Mouse (Mus musculus): Measurements from ENCODE around the gene Tns3. TPM values are rescaled to one million over a fixed set of nuclear protein-coding genes. Genes with fewer than 3 reads are reported as not detected.

Gene Tns3
- polyA plus RNA-seq, 1 experiment from 2014 or later, result 8.8 TPM

DNA sequence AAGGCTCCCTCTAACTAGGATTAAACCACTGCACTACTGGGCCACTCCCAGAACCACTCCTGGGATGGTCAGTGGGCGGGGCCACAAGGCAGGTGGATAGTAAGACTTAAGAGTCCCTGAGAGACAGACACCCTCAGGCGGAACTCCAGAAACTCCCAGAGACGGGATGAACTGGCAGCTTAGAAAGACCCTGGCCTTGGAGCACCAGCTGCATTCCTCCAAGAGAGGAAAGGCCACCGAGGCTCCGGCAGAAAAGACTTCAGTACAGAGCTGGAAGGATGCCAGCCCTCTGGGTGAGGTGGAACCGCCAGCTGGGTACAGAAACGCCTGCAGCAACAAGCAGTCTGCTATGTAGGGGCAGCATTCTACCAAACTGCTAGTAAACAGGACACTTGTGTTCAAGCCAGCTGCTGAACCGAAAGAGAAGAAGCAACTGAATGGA lies 218.4 kb downstream of the Tns3 start:
- Histone ChIP-seq H3K36me3 (ENCODE audit: control insufficient read depth, insufficient read depth, low read length) (no peaks in the 10 kb centered on the region; the same call in 1 of the 2 replicates), H3K27me3 (ENCODE audit: control insufficient read depth, insufficient read depth, low read length) (no peaks in the 10 kb centered on the region), H3K9me3 (ENCODE audit: control insufficient read depth, low read length) (no peaks in the 10 kb centered on the region), H3K27ac (ENCODE audit: low read depth, low read length) (no peak overlapping the region), H3K4me2 (ENCODE audit: low read depth, low read length, severe bottlenecking) (no peak overlapping the region), H3K4me3 (ENCODE audit: low read depth, low read length) (no peak overlapping the region), H3K9ac (ENCODE audit: low read length) (no peak overlapping the region), H3K4me1 (replicated peaks; ENCODE audit: control insufficient read depth, insufficient read depth, low read length) (no peaks in the 10 kb centered on the region)
- ATAC-seq (replicated peaks; ENCODE audit: low FRiP score), result no peak; the same call in 1 of the 2 replicates
- no peak for DNase-seq (ENCODE audit: low spot score)
- WGBS, result 65% methylated on average over 8 of the region's 8 CpGs

GRCm38 (mm10) chr11:8444759-8445422 lies 219.4 kb downstream of the Tns3 start:
- no peak for ATAC-seq (replicated peaks; ENCODE audit: low FRiP score)
- Histone ChIP-seq H3K9ac (ENCODE audit: low read length) (no peak overlapping the region), H3K4me2 (ENCODE audit: low read depth, low read length, severe bottlenecking) (no peak overlapping the region), H3K36me3 (ENCODE audit: control insufficient read depth, insufficient read depth, low read length) (no peaks in the 10 kb centered on the region; the same call in 1 of the 2 replicates), H3K27ac (ENCODE audit: low read depth, low read length) (no peak overlapping the region), H3K9me3 (ENCODE audit: control insufficient read depth, low read length) (no peaks in the 10 kb centered on the region), H3K4me1 (replicated peaks; ENCODE audit: control insufficient read depth, insufficient read depth, low read length) (no peaks in the 10 kb centered on the region), H3K4me3 (ENCODE audit: low read depth, low read length) (no peak overlapping the region), H3K27me3 (ENCODE audit: control insufficient read depth, insufficient read depth, low read length) (no peaks in the 10 kb centered on the region)
- 89% methylated on average over 13 of the region's 13 CpGs for WGBS
- no peak for DNase-seq (ENCODE audit: low spot score)

DNA sequence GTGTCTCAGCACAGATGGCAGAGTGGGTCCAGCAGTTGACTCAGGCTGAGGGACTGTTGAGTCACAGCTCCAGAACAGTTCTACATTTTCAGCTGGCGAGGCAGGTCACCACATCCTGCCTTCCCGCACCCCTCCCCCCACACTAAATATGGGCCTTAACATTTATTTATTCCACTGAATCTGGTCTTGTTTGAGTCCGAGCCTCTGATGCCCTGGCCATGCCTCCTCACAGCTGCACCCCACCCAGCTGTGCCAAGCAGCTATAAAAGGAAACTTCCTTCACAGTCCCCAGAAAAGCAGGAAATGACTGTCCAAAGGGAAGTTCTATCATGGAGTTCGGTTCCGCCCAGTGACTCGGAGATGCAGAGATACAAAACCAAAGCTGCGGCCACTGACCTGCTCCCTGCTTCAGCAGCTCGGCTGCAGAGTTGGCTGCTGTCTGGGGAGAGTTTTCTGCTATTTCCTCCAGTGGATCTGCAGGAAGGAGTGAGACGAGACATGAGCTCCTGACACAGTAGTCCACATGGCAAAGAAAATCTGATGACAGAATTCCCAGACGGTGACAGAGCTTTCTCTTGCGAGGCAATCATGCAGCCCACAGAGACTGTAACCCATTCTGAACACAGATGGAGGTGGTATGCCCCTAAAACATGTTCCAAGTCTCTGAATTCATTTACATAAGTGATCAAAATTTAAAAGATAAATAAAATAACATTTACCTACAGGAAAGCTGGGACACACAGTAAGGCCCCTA lies 220.6 kb downstream of the Tns3 start:
- H3K9ac ChIP-seq (ENCODE audit: low read length), result no peak overlapping the region
- H3K4me2 ChIP-seq (ENCODE audit: low read depth, low read length, severe bottlenecking), result no peak overlapping the region
- no peak overlapping the region for H3K27ac ChIP-seq (ENCODE audit: low read depth, low read length)
- H3K9me3 ChIP-seq (ENCODE audit: control insufficient read depth, low read length), result no peaks in the 10 kb centered on the region
- 86% methylated on average over 11 of the region's 11 CpGs for WGBS
- no peak for ATAC-seq (replicated peaks; ENCODE audit: low FRiP score)
- no peaks in the 10 kb centered on the region; the same call in 1 of the 2 replicates for H3K36me3 ChIP-seq (ENCODE audit: control insufficient read depth, insufficient read depth, low read length)
- H3K4me3 ChIP-seq (ENCODE audit: low read depth, low read length), result no peak overlapping the region
- no peaks in the 10 kb centered on the region for H3K4me1 ChIP-seq (replicated peaks; ENCODE audit: control insufficient read depth, insufficient read depth, low read length)
- DNase-seq (ENCODE audit: low spot score), result peak; percentile 43
- H3K27me3 ChIP-seq (ENCODE audit: control insufficient read depth, insufficient read depth, low read length), result no peaks in the 10 kb centered on the region

DNA sequence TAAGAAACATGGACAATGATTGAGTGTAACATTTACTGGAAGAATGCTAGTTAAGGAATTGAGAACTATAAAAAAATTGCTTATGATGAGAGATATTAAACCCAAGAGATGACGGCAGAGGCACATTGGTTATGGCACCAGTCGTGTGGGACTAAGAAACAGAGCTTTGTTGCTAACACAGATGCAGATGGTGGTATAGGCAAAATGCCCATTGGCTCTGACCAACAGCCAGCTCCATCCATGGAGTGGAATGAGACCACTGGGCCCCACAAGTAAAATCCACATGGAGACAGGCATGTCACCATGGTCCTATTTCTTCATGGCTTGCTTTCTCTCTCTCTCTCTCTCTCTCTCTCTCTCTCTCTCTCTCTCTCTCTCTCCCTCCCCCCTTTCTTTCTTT lies 223.6 kb downstream of the Tns3 start:
- no peaks in the 10 kb centered on the region for H3K9me3 ChIP-seq (ENCODE audit: control insufficient read depth, low read length)
- no peak overlapping the region for H3K4me2 ChIP-seq (ENCODE audit: low read depth, low read length, severe bottlenecking)
- no peaks in the 10 kb centered on the region for H3K4me1 ChIP-seq (replicated peaks; ENCODE audit: control insufficient read depth, insufficient read depth, low read length)
- no peaks in the 10 kb centered on the region for H3K27me3 ChIP-seq (ENCODE audit: control insufficient read depth, insufficient read depth, low read length)
- H3K9ac ChIP-seq (ENCODE audit: low read length), result no peak overlapping the region
- ATAC-seq (replicated peaks; ENCODE audit: low FRiP score) (no peak), DNase-seq (ENCODE audit: low spot score) (peak; percentile 10)
- H3K27ac ChIP-seq (ENCODE audit: low read depth, low read length), result no peak overlapping the region
- H3K4me3 ChIP-seq (ENCODE audit: low read depth, low read length), result no peak overlapping the region
- WGBS, result 91% methylated on average over 2 of the region's 2 CpGs
- no peaks in the 10 kb centered on the region for H3K36me3 ChIP-seq (ENCODE audit: control insufficient read depth, insufficient read depth, low read length)

DNA sequence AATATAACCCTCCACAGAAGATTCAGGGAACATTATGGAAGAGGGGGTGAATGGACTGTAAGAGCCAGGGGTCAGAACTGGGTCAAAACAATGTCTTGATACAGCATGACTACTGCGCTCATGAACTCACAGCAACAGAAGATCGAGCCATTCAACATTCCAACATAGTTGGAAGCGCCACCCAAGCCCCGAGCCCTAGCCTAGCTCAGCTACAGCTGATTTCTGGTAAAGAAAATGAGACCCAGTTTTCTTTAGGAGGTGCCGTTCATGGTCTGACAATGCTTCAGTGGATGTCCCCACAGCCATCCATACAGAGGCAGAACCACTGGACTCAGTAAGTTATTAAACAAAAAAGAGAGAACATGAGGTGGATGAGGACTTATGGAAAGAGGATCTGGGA lies 224.1 kb downstream of the Tns3 start:
- H3K4me3 ChIP-seq (ENCODE audit: low read depth, low read length), result no peak overlapping the region
- DNase-seq (ENCODE audit: low spot score) (peak; percentile 20), ATAC-seq (replicated peaks; ENCODE audit: low FRiP score) (no peak)
- no peak overlapping the region for H3K9ac ChIP-seq (ENCODE audit: low read length)
- H3K4me2 ChIP-seq (ENCODE audit: low read depth, low read length, severe bottlenecking), result no peak overlapping the region
- no peaks in the 10 kb centered on the region for H3K4me1 ChIP-seq (replicated peaks; ENCODE audit: control insufficient read depth, insufficient read depth, low read length)
- H3K9me3 ChIP-seq (ENCODE audit: control insufficient read depth, low read length), result no peaks in the 10 kb centered on the region
- no peak overlapping the region for H3K27ac ChIP-seq (ENCODE audit: low read depth, low read length)
- WGBS, result 93% methylated on average over 5 of the region's 5 CpGs
- H3K36me3 ChIP-seq (ENCODE audit: control insufficient read depth, insufficient read depth, low read length), result no peaks in the 10 kb centered on the region
- no peaks in the 10 kb centered on the region for H3K27me3 ChIP-seq (ENCODE audit: control insufficient read depth, insufficient read depth, low read length)

DNA sequence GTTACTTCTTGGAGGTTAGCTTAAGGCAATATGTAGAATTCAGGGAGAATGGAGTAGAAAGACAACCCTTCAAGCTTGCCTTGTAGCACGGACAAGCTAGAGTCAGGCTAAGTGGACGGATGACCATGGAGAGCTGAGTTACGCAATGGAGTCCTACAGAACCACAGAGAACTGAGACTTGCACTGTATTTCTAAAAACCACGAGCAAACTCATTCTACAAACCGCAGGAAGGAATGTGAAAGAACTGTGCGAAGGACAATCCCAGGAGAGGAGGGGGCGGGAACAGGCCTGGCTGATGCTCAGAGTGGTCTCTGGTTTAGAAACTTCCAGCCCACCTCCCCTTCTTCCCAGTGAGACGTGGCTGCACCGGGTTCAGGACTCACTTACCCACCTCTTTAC lies 225.3 kb downstream of the Tns3 start:
- Histone ChIP-seq H3K27me3 (ENCODE audit: control insufficient read depth, insufficient read depth, low read length) (no peaks in the 10 kb centered on the region), H3K4me3 (ENCODE audit: low read depth, low read length) (no peak overlapping the region), H3K27ac (ENCODE audit: low read depth, low read length) (no peak overlapping the region), H3K9ac (ENCODE audit: low read length) (no peak overlapping the region), H3K4me2 (ENCODE audit: low read depth, low read length, severe bottlenecking) (no peak overlapping the region), H3K36me3 (ENCODE audit: control insufficient read depth, insufficient read depth, low read length) (no peaks in the 10 kb centered on the region), H3K4me1 (replicated peaks; ENCODE audit: control insufficient read depth, insufficient read depth, low read length) (no peaks in the 10 kb centered on the region), H3K9me3 (ENCODE audit: control insufficient read depth, low read length) (no peaks in the 10 kb centered on the region)
- no peak for ATAC-seq (replicated peaks; ENCODE audit: low FRiP score)
- peak; percentile 39 for DNase-seq (ENCODE audit: low spot score)
- WGBS, result 87% methylated on average over 9 of the region's 9 CpGs

GRCm38 (mm10) chr11:8438269-8438668 lies 226.1 kb downstream of the Tns3 start:
- no peaks in the 10 kb centered on the region for H3K9me3 ChIP-seq (ENCODE audit: control insufficient read depth, low read length)
- ATAC-seq (replicated peaks; ENCODE audit: low FRiP score), result no peak
- no peaks in the 10 kb centered on the region for H3K27me3 ChIP-seq (ENCODE audit: control insufficient read depth, insufficient read depth, low read length)
- H3K4me1 ChIP-seq (replicated peaks; ENCODE audit: control insufficient read depth, insufficient read depth, low read length), result no peaks in the 10 kb centered on the region
- H3K36me3 ChIP-seq (ENCODE audit: control insufficient read depth, insufficient read depth, low read length), result no peaks in the 10 kb centered on the region
- H3K4me2 ChIP-seq (ENCODE audit: low read depth, low read length, severe bottlenecking), result no peak overlapping the region
- no peak overlapping the region for H3K4me3 ChIP-seq (ENCODE audit: low read depth, low read length)
- no peak overlapping the region for H3K9ac ChIP-seq (ENCODE audit: low read length)
- WGBS, result 90% methylated on average over 4 of the region's 4 CpGs
- no peak overlapping the region for H3K27ac ChIP-seq (ENCODE audit: low read depth, low read length)
- DNase-seq (ENCODE audit: low spot score), result no peak

DNA sequence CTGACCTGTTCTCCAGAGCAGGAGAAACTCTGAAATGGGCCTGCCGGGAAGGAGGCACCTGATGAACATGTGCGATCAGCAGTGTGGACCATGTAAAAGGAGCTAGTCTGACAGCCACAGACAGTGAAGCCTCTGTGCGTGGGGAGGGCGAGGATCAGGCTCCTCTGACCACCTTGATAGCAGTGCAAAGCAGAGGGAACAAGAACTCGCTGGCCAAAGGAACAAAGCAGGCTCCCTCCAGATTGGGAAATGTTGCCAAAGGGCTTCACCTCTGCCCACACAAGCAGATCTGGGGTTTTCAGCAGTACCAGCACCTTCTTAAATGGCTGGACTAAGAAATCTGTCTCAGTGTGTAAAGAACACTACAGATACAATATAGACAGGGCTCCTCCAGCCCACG lies 229.2 kb downstream of the Tns3 start:
- Histone ChIP-seq H3K36me3 (ENCODE audit: control insufficient read depth, insufficient read depth, low read length) (no peaks in the 10 kb centered on the region), H3K9ac (ENCODE audit: low read length) (no peak overlapping the region), H3K27me3 (ENCODE audit: control insufficient read depth, insufficient read depth, low read length) (no peaks in the 10 kb centered on the region), H3K4me2 (ENCODE audit: low read depth, low read length, severe bottlenecking) (no peak overlapping the region), H3K27ac (ENCODE audit: low read depth, low read length) (no peak overlapping the region), H3K9me3 (ENCODE audit: control insufficient read depth, low read length) (no peaks in the 10 kb centered on the region), H3K4me1 (replicated peaks; ENCODE audit: control insufficient read depth, insufficient read depth, low read length) (no peaks in the 10 kb centered on the region), H3K4me3 (ENCODE audit: low read depth, low read length) (no peak overlapping the region)
- 94% methylated on average over 6 of the region's 6 CpGs for WGBS
- DNase-seq (ENCODE audit: low spot score) (no peak), ATAC-seq (replicated peaks; ENCODE audit: low FRiP score) (no peak)

DNA sequence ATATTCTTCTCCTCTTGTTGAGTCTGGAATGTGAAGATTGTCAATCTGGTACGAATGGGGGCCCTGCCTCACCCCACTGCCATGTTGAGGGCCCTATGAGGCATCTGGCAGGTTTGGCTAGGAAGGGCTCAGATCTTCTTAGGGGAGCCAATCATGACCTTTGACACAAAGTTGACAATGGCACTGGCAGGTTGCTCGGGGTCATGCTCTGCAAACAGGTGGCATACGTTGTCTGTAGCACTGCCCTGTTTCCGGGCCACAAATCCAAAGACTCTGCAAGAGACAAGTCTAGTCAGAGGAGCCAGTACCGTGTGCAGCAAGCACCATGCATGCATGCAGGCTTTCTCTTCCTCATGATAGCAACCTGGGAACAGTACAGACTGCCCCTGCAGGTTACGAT lies 230.0 kb downstream of the Tns3 start:
- Histone ChIP-seq H3K27ac (ENCODE audit: low read depth, low read length) (no peak overlapping the region), H3K36me3 (ENCODE audit: control insufficient read depth, insufficient read depth, low read length) (no peaks in the 10 kb centered on the region), H3K27me3 (ENCODE audit: control insufficient read depth, insufficient read depth, low read length) (no peaks in the 10 kb centered on the region), H3K9ac (ENCODE audit: low read length) (no peak overlapping the region), H3K4me3 (ENCODE audit: low read depth, low read length) (no peak overlapping the region), H3K9me3 (ENCODE audit: control insufficient read depth, low read length) (no peaks in the 10 kb centered on the region), H3K4me1 (replicated peaks; ENCODE audit: control insufficient read depth, insufficient read depth, low read length) (no peaks in the 10 kb centered on the region), H3K4me2 (ENCODE audit: low read depth, low read length, severe bottlenecking) (no peak overlapping the region)
- WGBS, result 91% methylated on average over 6 of the region's 6 CpGs
- ATAC-seq (replicated peaks; ENCODE audit: low FRiP score) (no peak), DNase-seq (ENCODE audit: low spot score) (no peak)

Data from forebrain, embryonic 11.5 days (tissue).